Mouse (Mus musculus) lung, postnatal 25 days (tissue): Measurements from ENCODE around the gene Ankfy1.
"Not testable (repeated sequence)": the region's sequence is repeated elsewhere in the genome, so short reads cannot be mapped to it uniquely, and the experiment has no call there.

Experiments used
- DNase-seq: peaks from one replicate; pipeline ENCODE4 v3.0.0; 2022; ENCODE audit warnings: low spot score

Ankfy1 gene

DNA sequence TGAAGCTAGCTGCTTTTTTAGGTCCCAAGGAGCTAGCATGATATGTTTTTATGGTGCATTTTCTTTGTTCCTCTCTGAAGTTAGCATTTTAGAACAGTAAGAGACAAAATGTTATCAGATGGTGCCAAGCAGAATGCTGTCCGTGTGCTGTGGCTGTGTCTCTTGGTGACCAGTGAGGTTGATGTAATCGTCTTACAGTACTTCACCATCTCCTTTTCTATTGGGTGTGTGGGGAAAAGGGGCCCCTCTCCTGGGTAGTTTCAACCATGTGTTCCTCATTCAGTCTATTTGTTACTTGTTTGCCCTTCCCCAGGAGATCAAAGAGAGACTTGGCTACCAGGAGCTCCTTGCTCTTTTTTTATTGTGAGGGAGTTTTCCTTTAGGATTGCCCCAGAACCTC is 33.4 kb downstream of the Ankfy1 start:
- DNase-seq: no peak

DNA sequence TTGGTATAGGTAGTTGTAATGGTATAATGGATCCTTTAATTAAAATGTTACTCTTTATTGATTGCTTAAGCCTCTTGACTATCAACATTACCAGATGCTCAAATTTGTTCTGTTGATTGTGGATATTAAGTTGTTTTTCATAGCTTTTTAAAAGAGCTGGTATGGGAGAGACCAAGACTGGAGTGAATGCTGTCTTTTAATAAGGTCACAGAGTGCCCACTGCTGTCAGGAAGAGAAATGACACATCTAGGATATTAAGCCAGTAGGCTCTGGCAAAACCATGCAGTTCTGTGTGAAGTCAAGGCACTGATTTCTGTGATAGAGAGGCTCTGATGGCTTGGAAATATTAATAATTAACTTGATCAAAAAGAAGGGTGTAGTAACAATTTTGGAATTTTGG is 34.1 kb downstream of the Ankfy1 start:
- peak; percentile 32 for DNase-seq

DNA sequence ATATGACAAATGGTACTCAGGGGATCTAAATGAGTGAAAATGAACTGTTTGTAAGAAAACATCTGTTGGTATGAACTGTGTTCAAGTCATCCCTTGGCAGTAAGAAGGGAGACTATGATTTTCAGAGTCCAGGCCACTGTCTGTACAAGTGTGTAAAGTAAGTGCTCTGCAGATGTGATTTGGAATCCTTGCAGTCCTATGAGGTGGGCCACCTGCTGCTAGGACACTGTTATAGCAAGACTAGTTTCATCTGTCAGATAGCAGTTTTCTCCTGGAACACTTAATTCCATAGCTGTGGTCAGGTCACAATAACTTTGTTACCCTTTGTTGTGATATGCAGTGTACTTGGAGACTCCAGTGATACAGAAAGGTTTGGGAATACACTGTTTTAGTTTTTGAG is 36.2 kb downstream of the Ankfy1 start:
- DNase-seq: no peak

- no peak for DNase-seq
These were observed 43.9 kb downstream of the Ankfy1 start for GRCm38 (mm10) chr11:72733736-72734135.

DNA sequence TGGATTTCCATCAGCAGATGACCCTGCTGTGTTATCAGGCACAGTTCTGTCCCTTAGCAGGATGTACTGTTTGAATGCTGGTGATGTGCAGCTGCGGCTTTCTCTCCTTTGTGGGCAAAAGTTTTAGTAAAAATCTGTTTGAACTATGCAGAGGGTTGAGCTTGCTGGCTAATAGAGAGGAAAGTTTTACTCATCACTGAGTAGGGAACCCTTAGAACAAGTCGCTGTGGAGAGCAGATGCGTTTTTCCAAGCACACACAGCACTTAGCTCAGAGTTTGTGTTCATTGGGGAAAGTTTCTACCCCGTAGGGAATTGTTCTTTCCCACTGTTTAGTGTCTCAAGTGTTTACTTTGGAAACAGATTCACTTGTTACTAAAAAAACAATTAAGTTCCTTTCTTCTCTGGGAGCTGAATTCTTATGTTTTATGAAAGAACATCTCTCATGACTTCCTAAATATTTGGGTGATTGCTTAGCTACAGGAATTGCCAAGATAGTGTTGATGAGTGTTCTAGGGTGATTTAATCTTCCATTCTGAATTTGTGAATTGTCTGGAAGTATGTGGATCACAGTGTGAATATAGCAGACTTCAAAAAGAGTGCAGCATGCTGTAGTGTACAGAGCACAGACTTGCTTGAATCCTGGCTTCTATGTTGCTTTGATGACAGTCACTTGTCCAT is 45.2 kb downstream of the Ankfy1 start:
- DNase-seq: peak; percentile 14

DNA sequence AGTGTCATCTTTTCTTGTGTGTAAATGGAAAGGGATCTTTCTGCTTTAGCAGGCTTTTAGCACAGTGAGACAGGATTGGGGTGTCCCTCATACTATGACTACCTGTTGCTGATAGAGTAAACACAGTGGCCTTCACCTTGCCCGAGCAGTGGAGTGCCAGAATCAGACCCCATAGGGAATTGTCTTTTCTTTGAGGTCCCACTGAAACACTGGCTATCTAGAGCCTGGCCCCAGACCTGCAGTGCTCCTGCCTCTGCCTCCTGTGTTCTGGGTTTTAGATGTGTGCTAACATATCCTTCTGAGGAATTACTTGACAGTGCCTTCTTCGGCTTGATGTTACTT is 45.7 kb downstream of the Ankfy1 start:
- DNase-seq: no peak

DNA sequence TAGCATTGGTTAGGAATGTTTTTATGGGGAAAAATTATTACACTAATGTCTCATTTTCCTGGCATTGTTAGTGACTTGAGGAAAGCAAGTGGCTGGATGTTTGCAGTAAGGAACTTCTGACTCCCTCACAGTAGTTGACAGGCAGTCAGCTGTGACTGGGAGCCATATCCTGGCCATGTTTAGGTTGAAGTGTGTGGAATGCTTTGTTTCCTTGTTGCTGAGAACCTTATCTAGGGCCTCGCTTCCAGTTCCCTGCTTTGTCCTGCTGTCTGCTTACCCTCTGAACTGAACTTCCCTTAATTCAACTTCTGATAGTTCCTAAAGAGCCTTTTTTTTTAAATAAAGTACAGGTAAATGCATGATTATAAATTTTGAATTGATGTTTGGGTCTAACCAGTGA is 46.5 kb downstream of the Ankfy1 start:
- no peak for DNase-seq

- DNase-seq: not testable (repeated sequence)
These were observed 47.7 kb downstream of the Ankfy1 start for GRCm38 (mm10) chr11:72737517-72737916.

DNA sequence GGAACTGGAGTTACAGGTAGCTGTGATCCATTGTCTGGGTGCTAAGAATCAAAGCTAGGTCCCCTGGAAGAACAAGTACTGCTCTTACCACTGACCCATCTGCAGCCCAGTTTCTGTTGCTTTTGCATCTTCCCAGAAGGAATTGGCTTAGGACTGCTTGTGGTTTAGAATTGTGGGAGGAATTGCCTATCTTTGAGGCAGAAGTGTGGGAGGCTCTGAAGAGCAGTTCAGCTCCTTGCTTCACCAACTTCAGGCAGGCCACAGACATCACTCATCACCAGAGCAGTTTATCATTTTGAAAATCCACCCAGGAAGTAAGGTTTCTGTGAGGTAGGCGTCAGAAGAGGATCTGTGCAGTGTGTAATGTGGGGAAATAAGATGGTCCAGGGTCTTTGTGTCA is 49.2 kb downstream of the Ankfy1 start:
- DNase-seq: no peak

DNA sequence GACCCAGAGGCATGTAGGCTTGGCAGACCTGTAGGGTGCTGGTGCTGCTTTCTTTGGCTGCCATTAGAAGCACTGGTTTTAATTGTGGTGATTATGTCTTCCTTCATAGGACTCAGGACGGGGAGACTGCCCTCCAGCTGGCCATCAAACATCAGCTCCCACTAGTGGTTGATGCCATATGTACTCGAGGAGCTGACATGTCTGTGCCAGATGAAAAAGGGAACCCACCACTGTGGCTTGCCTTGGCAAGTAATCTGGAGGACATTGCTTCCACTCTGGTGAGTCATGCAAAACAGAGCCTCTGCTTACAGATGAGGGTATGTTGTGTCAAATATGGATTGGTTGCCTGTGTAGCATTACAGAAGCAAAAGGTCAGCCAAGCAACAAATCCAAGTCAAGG is 62.1 kb downstream of the Ankfy1 start:
- peak; percentile 14 for DNase-seq

GRCm38 (mm10) chr11:72758316-72758715 is 68.5 kb downstream of the Ankfy1 start:
- no peak for DNase-seq

DNA sequence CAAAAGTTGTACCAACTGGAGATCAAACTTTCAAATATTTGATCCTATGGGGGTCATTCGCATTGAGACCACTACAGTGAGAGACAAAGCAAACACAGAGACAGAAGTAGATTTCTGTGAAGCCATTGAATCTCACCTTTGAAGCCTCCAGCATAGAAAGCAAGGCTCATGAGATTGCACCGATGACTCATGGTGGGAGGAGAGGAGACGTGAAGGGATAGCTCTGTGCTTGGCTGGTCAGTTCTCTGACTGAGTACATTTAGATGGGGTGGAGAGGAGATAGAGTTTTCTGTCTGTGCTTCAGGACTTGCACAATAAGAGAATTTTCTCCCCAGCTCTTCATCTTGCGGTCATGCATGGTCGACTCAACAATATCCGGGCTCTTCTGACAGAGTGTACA is 69.8 kb downstream of the Ankfy1 start:
- no peak for DNase-seq

- no peak for DNase-seq
These were observed 71.0 kb downstream of the Ankfy1 start for GRCm38 (mm10) chr11:72760781-72761180.

DNA sequence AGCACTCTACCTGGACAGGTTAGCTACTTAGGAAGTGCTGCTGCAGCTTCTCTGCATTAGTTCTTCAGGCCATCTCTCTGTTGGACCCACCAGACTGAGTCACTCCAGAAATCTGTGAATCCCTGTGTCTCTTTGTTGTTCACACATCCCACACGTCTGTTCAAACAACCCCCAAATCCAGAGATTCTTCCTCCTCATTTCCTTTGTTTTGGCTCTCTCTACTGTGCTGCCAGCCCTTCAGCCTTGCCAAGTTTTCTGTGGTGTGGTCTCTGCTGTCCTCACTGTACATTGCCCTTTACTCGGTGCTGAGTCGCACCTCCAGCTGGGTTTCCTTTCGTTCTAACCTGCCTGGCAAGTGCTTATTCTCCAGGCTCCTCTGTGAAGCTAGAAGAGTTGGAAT is 74.5 kb downstream of the Ankfy1 start:
- no peak for DNase-seq

DNA sequence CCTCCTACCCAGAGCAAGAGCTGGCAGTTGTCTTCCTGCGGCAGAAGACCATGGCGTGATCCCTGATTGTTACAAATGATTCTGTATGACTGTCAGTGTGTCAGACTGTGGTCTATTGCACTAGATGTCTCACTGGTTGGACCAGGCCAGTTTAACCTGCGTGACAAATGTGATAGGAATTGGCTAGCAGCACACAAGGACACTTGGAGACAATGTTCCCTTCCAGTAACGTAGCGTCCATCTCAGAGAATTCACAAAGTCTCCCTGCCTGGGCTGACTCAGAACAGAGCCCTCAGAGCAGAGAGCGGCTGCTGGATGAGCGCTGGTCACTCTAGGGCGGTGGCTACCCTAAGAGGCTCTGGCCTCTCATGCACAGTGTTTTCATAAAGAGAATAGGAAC is 77.9 kb downstream of the Ankfy1 start:
- DNase-seq: no peak

GRCm38 (mm10) chr11:72769061-72769460 is 79.3 kb downstream of the Ankfy1 start:
- DNase-seq: no peak

DNA sequence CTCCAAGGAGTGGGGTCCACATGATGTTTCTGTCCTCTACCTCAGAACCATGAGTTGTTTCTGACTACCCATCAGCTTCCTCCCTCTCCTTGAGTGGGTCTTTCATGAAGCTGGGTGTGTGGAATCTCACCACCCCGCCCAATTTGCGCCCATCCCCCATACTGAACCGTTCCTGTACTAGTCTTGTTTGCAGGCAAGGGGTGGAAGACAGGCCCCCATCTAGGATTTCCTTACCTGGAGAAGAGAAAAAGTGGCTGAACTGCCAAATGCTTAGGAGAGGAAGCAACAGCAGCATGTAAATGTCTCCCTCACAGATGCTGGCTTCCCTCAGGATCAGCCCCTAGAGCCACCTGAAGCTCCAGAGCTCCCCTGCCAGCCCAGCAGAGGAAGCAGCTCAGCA is 80.5 kb downstream of the Ankfy1 start:
- no peak for DNase-seq

- no peak for DNase-seq
These were observed 81.0 kb downstream of the Ankfy1 start for GRCm38 (mm10) chr11:72770816-72771215.

GRCm38 (mm10) chr11:72771461-72771860 is 81.7 kb downstream of the Ankfy1 start:
- peak; percentile 4 for DNase-seq

- DNase-seq: not testable (repeated sequence)
These were observed 82.8 kb downstream of the Ankfy1 start for GRCm38 (mm10) chr11:72772611-72773010.

- DNase-seq: no peak
These were observed 89.2 kb downstream of the Ankfy1 start for GRCm38 (mm10) chr11:72778957-72779356.

DNA sequence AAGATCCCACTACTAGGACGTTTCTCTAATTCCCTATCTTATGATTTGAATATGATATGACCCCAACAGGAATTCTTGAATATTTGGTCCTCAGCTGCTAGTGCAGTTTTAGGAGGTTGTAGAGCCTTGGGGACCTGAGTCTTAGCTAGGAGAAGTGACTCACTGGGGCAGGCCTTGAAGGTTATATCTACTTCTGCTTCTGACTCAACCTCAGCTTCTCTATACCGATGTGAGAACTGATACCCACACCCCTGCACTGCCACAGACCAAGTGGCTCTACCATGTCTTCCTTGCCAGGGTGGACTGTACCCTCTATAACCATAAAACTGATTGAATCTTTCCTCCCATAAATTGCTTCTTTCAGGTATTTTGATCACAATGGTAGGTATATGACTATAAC is 92.3 kb downstream of the Ankfy1 start:
- peak; percentile 9 for DNase-seq

DNA sequence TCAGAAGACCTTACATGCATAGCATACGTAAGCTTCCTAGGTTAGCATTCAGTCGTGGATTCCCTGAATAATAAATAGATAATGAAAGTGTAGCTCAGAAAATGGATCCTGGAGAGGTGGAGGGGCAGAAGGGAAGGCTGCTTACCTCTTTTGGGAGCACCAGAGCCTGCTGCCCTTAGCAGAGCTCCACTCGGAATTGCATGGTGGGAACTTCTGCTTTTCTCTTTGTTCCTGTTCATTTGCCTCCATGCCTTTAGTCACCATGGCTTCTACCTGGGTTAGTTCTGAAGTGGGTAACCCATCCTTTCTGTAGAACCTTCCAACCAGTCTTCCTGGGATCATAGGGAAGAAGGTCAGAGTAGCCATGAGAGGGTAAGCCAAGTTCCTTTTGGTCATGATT is 92.7 kb downstream of the Ankfy1 start:
- no peak for DNase-seq

DNA sequence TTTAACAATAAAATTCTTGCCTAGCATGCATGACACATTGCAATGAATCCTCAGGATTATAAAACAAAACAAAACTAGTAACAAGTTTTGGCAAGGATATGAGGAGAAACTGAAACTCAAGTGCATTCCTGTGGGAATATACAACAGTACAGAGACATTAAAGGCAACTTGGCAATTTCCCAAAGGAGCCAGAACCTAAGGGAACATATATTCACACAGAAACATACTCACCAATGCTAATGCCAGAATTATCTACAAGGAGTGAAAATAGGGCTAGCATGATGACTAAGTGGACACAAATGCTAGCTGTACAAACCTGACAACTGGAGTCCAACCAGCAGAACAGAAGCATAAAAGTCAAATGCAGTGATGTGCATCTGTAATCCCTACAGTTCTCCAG is 102.2 kb downstream of the Ankfy1 start:
- DNase-seq: no peak

DNA sequence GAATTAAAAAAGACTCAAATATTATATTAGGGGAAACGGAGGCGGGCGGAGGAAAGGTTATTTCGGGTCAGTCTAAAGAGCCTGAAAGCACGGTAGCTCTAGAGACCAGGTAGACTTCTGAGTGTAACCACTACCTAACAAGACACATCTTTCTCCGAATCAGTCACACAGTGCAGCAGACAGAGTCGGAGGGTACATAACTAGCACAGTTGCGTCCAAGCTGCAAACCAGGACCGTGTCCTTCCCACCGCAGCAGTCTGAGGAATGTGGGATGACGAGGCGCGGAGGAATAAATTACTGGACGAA is 105.3 kb downstream of the Ankfy1 start:
- DNase-seq: no peak
